Mouse (Mus musculus) limb, embryonic 11.5 days (tissue): ENCODE results near the gene Mgst3. TPM values are rescaled to one million over a fixed set of nuclear protein-coding genes. Genes with fewer than 3 reads are reported as not detected.

Experiments used
- ATAC-seq: fragments of 200-750 bp; cut with Nextera tagmentation; 2 replicates; pipeline ENCODE4 v1.8.0; 2017; ENCODE audit warnings: low read depth; ENCODE audit not compliant: insufficient number of reproducible peaks, low FRiP score, low TSS enrichment
- DNase-seq: peaks from one replicate; pipeline ENCODE4 v3.0.0-alpha.2; 2015; ENCODE audit warnings: low spot score
- H3K27ac ChIP-seq: fragments of 300-500 bp; sonication (generic); replicated peaks from 2 replicates; pipeline ENCODE4 v1.5.1; 2014; ENCODE audit warnings: low read depth, mild to moderate bottlenecking, low read length
- H3K27me3 ChIP-seq: fragments of 300-500 bp; sonication (generic); 2 replicates; pipeline ENCODE4 v1.6.1; 2014; ENCODE audit warnings: mild to moderate bottlenecking, low read length, mixed read lengths; ENCODE audit not compliant: control insufficient read depth, insufficient read depth
- H3K36me3 ChIP-seq: fragments of 300-500 bp; sonication (generic); 2 replicates; pipeline ENCODE4 v1.6.1; 2014; ENCODE audit warnings: mild to moderate bottlenecking, low read length, moderate library complexity, mixed read lengths; ENCODE audit not compliant: control insufficient read depth, insufficient read depth
- H3K4me1 ChIP-seq: fragments of 300-500 bp; sonication (generic); 2 replicates; pipeline ENCODE4 v1.6.1; 2014; ENCODE audit warnings: low read length, mixed read lengths; ENCODE audit not compliant: control insufficient read depth, insufficient read depth
- H3K4me2 ChIP-seq: fragments of 300-500 bp; sonication (generic); 2 replicates; pipeline ENCODE4 v1.6.1; 2014; ENCODE audit warnings: low read depth, mild to moderate bottlenecking, moderate library complexity; ENCODE audit not compliant: severe bottlenecking
- H3K4me3 ChIP-seq: fragments of 300-500 bp; sonication (generic); 2 replicates; pipeline ENCODE4 v1.5.1; 2014; ENCODE audit warnings: low read depth, low read length
- H3K9ac ChIP-seq: fragments of 300-500 bp; sonication (generic); 2 replicates; pipeline ENCODE4 v1.6.1; 2014; ENCODE audit warnings: mild to moderate bottlenecking, low read length
- H3K9me3 ChIP-seq: fragments of 300-500 bp; sonication (generic); 2 replicates; pipeline ENCODE4 v1.6.1; 2016; ENCODE audit warnings: low read length; ENCODE audit not compliant: control insufficient read depth
- WGBS: fragments of 180-500 bp; shearing (Covaris S2); extraction: QIAGEN DNeasy Blood & Tissue Kit; methylation state at CpG from one replicate; pipeline ENCODE4 v1.1.7; 2014; 5-methylcytosine and 5-hydroxymethylcytosine counted together
- microRNA-seq: library from miRNA; unstranded; fragments of <30 nt; microRNA quantifications from one replicate; pipeline ENCODE4, GENCODE M21; 2016
- polyA plus RNA-seq: library from polyadenylated mRNA; unstranded; fragments of >200 nt; fragmentation: Nextera tagmentation; extraction: Ambion mirVana; gene quantifications from 2 replicates; pipeline ENCODE4 v1.2.1, GENCODE M21; 2014

Mgst3 gene
- polyA plus RNA-seq, 1 experiment from 2014 or later, result 44.1 TPM

- H3K4me2 ChIP-seq, result no peak overlapping the region
- ATAC-seq (no peak), DNase-seq (no peak)
- H3K9ac ChIP-seq, result no peak overlapping the region
- no peaks in the 10 kb centered on the region for H3K9me3 ChIP-seq
- no peaks in the 10 kb centered on the region; the same call in 1 of the 2 replicates for H3K36me3 ChIP-seq
- no peak overlapping the region for H3K27ac ChIP-seq
- H3K4me1 ChIP-seq, result no peaks in the 10 kb centered on the region
- no peak overlapping the region for H3K4me3 ChIP-seq
- no peaks in the 10 kb centered on the region for H3K27me3 ChIP-seq
- WGBS, result 87% methylated on average over 8 of the region's 8 CpGs
Observed at GRCm38 (mm10) chr1:167331106-167331505, 62.5 kb downstream of the Mgst3 start.

GRCm38 (mm10) chr1:167328776-167329175 lies 64.9 kb downstream of the Mgst3 start:
- ATAC-seq (no peak), DNase-seq (no peak)
- Histone ChIP-seq H3K36me3 (no peaks in the 10 kb centered on the region; the same call in 1 of the 2 replicates), H3K4me3 (no peak overlapping the region), H3K4me2 (no peak overlapping the region), H3K9me3 (no peaks in the 10 kb centered on the region), H3K4me1 (no peaks in the 10 kb centered on the region), H3K27ac (no peak overlapping the region), H3K9ac (no peak overlapping the region), H3K27me3 (no peaks in the 10 kb centered on the region)
- WGBS, result 96% methylated on average over 6 of the region's 6 CpGs

Small RNAs within 50 kb of the gene (microRNA-seq; reads per million reads assigned to microRNA genes)
- gene Gm25911, result 2.7 reads per million

Other genes with a start within 250 kb of the Mgst3 start
- 138 and 143 TPM in 2 replicates for gene Uck2, start 108.5 kb downstream of the Mgst3 start, polyA plus RNA-seq
- 77.0 and 81.5 TPM in 2 replicates for gene Tmco1, start 85.5 kb downstream of the Mgst3 start, polyA plus RNA-seq
- 36.5 and 40.2 TPM in 2 replicates for gene Aldh9a1, start 43.9 kb downstream of the Mgst3 start, polyA plus RNA-seq
- not detected in 2 replicates for gene Lrrc52, start 72.9 kb upstream of the Mgst3 start, polyA plus RNA-seq
- 4.5 and 4.9 TPM in 2 replicates for gene Rxrg, start 204.5 kb upstream of the Mgst3 start, polyA plus RNA-seq